ENCODE assay signal across 26 mouse cellular contexts in genomic region chr5:113933889-113934288, GRCm38 (mm10). TPM values are rescaled to one million over a fixed set of nuclear protein-coding genes. Genes with fewer than 3 reads are reported as not detected.
DNase-seq lines count a peak whose midpoint lies in the region; ATAC-seq and TF ChIP-seq lines count a peak whose summit lies in the region.
"Had no signal": no experiment of that assay in that cellular context is flagged by ENCODE, and none has a peak within 500 bp of the region (broad histone marks: within the 10 kb centered on the region; RNA-seq: fewer than 3 reads in every experiment).

No protein-coding gene starts in this region.

- 67% methylated on average over 6 of the region's 6 CpGs for WGBS in embryonic facial prominence, embryonic 13.5 days
- WGBS in embryonic facial prominence, embryonic 10.5 days: 79% methylated on average over 6 of the region's 6 CpGs
- WGBS in heart, embryonic 15.5 days: 26% methylated on average over 6 of the region's 6 CpGs
- 37% methylated on average over 6 of the region's 6 CpGs for WGBS in liver, embryonic 15.5 days (ENCODE audit: insufficient replicate concordance)
- WGBS in liver, postnatal 0 days (ENCODE audit: insufficient replicate concordance): 48% methylated on average over 6 of the region's 6 CpGs

- TF ChIP-seq CTCF in liver, postnatal 0 days (IDR thresholded peaks at IDR 0.05; ENCODE audit: low read depth): no peak

- H3K9ac ChIP-seq in embryonic facial prominence, embryonic 13.5 days: no peak overlapping the region
- no peak overlapping the region for H3K9ac ChIP-seq in heart, embryonic 15.5 days
- no peak overlapping the region for H3K9ac ChIP-seq in liver, embryonic 15.5 days
- H3K9ac ChIP-seq in liver, postnatal 0 days (replicated peaks): no peak overlapping the region
- H3K9ac ChIP-seq: neural tube, embryonic 13.5 days; stomach, embryonic 15.5 days had no signal

- no peaks in the 10 kb centered on the region for H3K9me3 ChIP-seq in embryonic facial prominence, embryonic 13.5 days
- H3K9me3 ChIP-seq in embryonic facial prominence, embryonic 10.5 days: no peaks in the 10 kb centered on the region
- H3K9me3 ChIP-seq in heart, embryonic 15.5 days (replicated peaks): no peaks in the 10 kb centered on the region
- H3K9me3 ChIP-seq in liver, embryonic 15.5 days (replicated peaks): no peaks in the 10 kb centered on the region
- no peaks in the 10 kb centered on the region for H3K9me3 ChIP-seq in liver, postnatal 0 days (ENCODE audit: low read length)
- H3K9me3 ChIP-seq: forebrain, embryonic 10.5 days; hindbrain, embryonic 10.5 days; limb, embryonic 10.5 days; midbrain, embryonic 10.5 days; neural tube, embryonic 13.5 days; stomach, embryonic 15.5 days had no signal

- H3K27me3 ChIP-seq in embryonic facial prominence, embryonic 13.5 days: no peaks in the 10 kb centered on the region
- no peaks in the 10 kb centered on the region for H3K27me3 ChIP-seq in embryonic facial prominence, embryonic 10.5 days (replicated peaks; ENCODE audit: low read depth, poor library complexity, severe bottlenecking)
- H3K27me3 ChIP-seq in heart, embryonic 15.5 days: no peaks in the 10 kb centered on the region
- no peaks in the 10 kb centered on the region for H3K27me3 ChIP-seq in liver, embryonic 15.5 days
- no peaks in the 10 kb centered on the region for H3K27me3 ChIP-seq in liver, postnatal 0 days (ENCODE audit: insufficient read depth, low read length)
- H3K27me3 ChIP-seq: neural tube, embryonic 13.5 days; stomach, embryonic 15.5 days had no signal

- no peak overlapping the region for H3K4me2 ChIP-seq in embryonic facial prominence, embryonic 13.5 days
- H3K4me2 ChIP-seq in heart, embryonic 15.5 days: no peak overlapping the region
- peak overlapping the region; percentile 13 for H3K4me2 ChIP-seq in liver, embryonic 15.5 days
- no peak overlapping the region for H3K4me2 ChIP-seq in liver, postnatal 0 days (ENCODE audit: low read depth, low read length)
- H3K4me2 ChIP-seq: neural tube, embryonic 13.5 days; stomach, embryonic 15.5 days had no signal

- H3K27ac ChIP-seq in embryonic facial prominence, embryonic 13.5 days: peak overlapping the region; percentile 13; the same call in 1 of the 2 replicates
- H3K27ac ChIP-seq in embryonic facial prominence, embryonic 10.5 days (replicated peaks): no peak overlapping the region
- peak overlapping the region; percentile 51 for H3K27ac ChIP-seq in heart, embryonic 15.5 days
- no peak overlapping the region for H3K27ac ChIP-seq in liver, embryonic 15.5 days (replicated peaks)
- no peak overlapping the region for H3K27ac ChIP-seq in liver, postnatal 0 days (ENCODE audit: low read depth)
- H3K27ac ChIP-seq: forebrain, embryonic 10.5 days; hindbrain, embryonic 10.5 days; limb, embryonic 10.5 days; macrophage; midbrain, embryonic 10.5 days; neural tube, embryonic 13.5 days; stomach, embryonic 15.5 days had no signal

- DNase-seq in embryonic facial prominence, embryonic 10.5 days (ENCODE audit: low spot score): no peak
- DNase-seq in heart, adult 18-20 months: no peak
- no peak for DNase-seq in liver, postnatal 0 days
- no peak for DNase-seq in right cerebral cortex, postnatal 10 days (ENCODE audit: low spot score in 2 of 2)
- DNase-seq: adrenal gland, postnatal 36 days; cerebellum, adult 9-11 months; gastrocnemius, postnatal 10 days; kidney, adult 18-20 months; kidney, postnatal 10 days; right cerebral cortex, postnatal 4 days; thymus, postnatal 36 days had no signal

- TF ChIP-seq EP300 in liver, postnatal 0 days (IDR thresholded peaks at IDR 0.05; ENCODE audit: low read depth): no peak

- H3K36me3 ChIP-seq in embryonic facial prominence, embryonic 13.5 days: peaks cover 20% of the 10 kb centered on the region
- peaks cover 9% of the 10 kb centered on the region for H3K36me3 ChIP-seq in embryonic facial prominence, embryonic 10.5 days (replicated peaks)
- no peaks in the 10 kb centered on the region; the same call in 1 of the 2 replicates for H3K36me3 ChIP-seq in heart, embryonic 15.5 days
- peaks cover 7% of the 10 kb centered on the region; the same call in 1 of the 2 replicates for H3K36me3 ChIP-seq in liver, embryonic 15.5 days (replicated peaks)
- H3K36me3 ChIP-seq in liver, postnatal 0 days (replicated peaks; ENCODE audit: insufficient read depth, low read length): no peaks in the 10 kb centered on the region
- H3K36me3 ChIP-seq: stomach, embryonic 15.5 days had no signal

- no peak overlapping the region for H3K4me3 ChIP-seq in embryonic facial prominence, embryonic 13.5 days
- H3K4me3 ChIP-seq in embryonic facial prominence, embryonic 10.5 days: no peak overlapping the region
- no peak overlapping the region for H3K4me3 ChIP-seq in heart, embryonic 15.5 days
- no peak overlapping the region for H3K4me3 ChIP-seq in liver, embryonic 15.5 days (replicated peaks)
- no peak overlapping the region for H3K4me3 ChIP-seq in liver, postnatal 0 days (ENCODE audit: low read depth, low read length)
- H3K4me3 ChIP-seq: forebrain, embryonic 10.5 days; hindbrain, embryonic 10.5 days; limb, embryonic 10.5 days; midbrain, embryonic 10.5 days; myocyte; neural tube, embryonic 13.5 days; stomach, embryonic 15.5 days had no signal

- ATAC-seq in embryonic facial prominence, embryonic 13.5 days (ENCODE audit: insufficient number of reproducible peaks, insufficient read depth, low FRiP score, low TSS enrichment, low read depth): no peak
- no peak for ATAC-seq in heart, embryonic 15.5 days (replicated peaks; ENCODE audit: insufficient number of reproducible peaks, insufficient read depth, low FRiP score, low read depth)
- ATAC-seq in liver, embryonic 15.5 days (ENCODE audit: insufficient read depth): no peak; the same call in 1 of the 2 replicates
- ATAC-seq in liver, postnatal 0 days: no peak
- 0 out of 2 replicates have a peak, but pooled peaks have one; percentile 13 for ATAC-seq in megakaryocyte-erythroid progenitor cell, adult 5-6 weeks (replicated peaks; ENCODE audit: low FRiP score, low TSS enrichment, poor library complexity, severe bottlenecking)
- ATAC-seq: forebrain, embryonic 16.5 days; hindbrain, embryonic 16.5 days; midbrain, embryonic 16.5 days had no signal

- H3K4me1 ChIP-seq in embryonic facial prominence, embryonic 13.5 days: peaks cover 20% of the 10 kb centered on the region
- peaks cover 31% of the 10 kb centered on the region for H3K4me1 ChIP-seq in embryonic facial prominence, embryonic 10.5 days
- peaks cover 35% of the 10 kb centered on the region for H3K4me1 ChIP-seq in heart, embryonic 15.5 days (replicated peaks)
- H3K4me1 ChIP-seq in liver, embryonic 15.5 days (replicated peaks): peaks cover 35% of the 10 kb centered on the region
- H3K4me1 ChIP-seq in liver, postnatal 0 days (ENCODE audit: insufficient read depth): no peaks in the 10 kb centered on the region

RNA-seq across cellular contexts. Expression of gene Coro1c, which starts 25.3 kb away (rescaled TPM):
- 88.6 and 88.9 TPM in 2 replicates for polyA plus RNA-seq in embryonic facial prominence, embryonic 13.5 days (2015; fragmentation: Nextera tagmentation; extraction: Ambion mirVana)
- polyA plus RNA-seq in embryonic facial prominence, embryonic 10.5 days (2016; fragmentation: Nextera tagmentation; extraction: Ambion mirVana): 178 and 198 TPM in 2 replicates
- 72.7 and 95.4 TPM in 2 replicates for polyA plus RNA-seq in heart, embryonic 15.5 days (2015; fragmentation: Nextera tagmentation; extraction: Ambion mirVana)
- total RNA-seq in heart, adult 18-20 months (2021): 10 to 100 TPM; 30.3 to 33.1 TPM
- 38.6 and 43.4 TPM in 2 replicates for polyA plus RNA-seq in liver, embryonic 15.5 days (2015; fragmentation: Nextera tagmentation; extraction: Ambion mirVana)
- polyA plus RNA-seq in liver, postnatal 0 days (2015; fragmentation: Nextera tagmentation; extraction: Ambion mirVana): 23.6 and 27.6 TPM in 2 replicates
- total RNA-seq in megakaryocyte-erythroid progenitor cell, adult 5-6 weeks (2014; fragmentation: Nextera tagmentation): 56.5 and 80.4 TPM in 2 replicates
- 75.7 and 78.0 TPM in 2 replicates for total RNA-seq in megakaryocyte-erythroid progenitor cell, adult 5-6 weeks (2017)

RNA-seq across cellular contexts. Expression of gene Ssh1, which starts 59.8 kb away (rescaled TPM):
- 14.2 and 18.8 TPM in 2 replicates for polyA plus RNA-seq in embryonic facial prominence, embryonic 13.5 days (2015; fragmentation: Nextera tagmentation; extraction: Ambion mirVana)
- polyA plus RNA-seq in embryonic facial prominence, embryonic 10.5 days (2016; fragmentation: Nextera tagmentation; extraction: Ambion mirVana): 15.6 and 17.9 TPM in 2 replicates
- 9.0 and 11.7 TPM in 2 replicates for polyA plus RNA-seq in heart, embryonic 15.5 days (2015; fragmentation: Nextera tagmentation; extraction: Ambion mirVana)
- total RNA-seq in heart, adult 18-20 months (2021): 10 to 100 TPM; 13.5 to 13.6 TPM
- 6.6 and 7.4 TPM in 2 replicates for polyA plus RNA-seq in liver, embryonic 15.5 days (2015; fragmentation: Nextera tagmentation; extraction: Ambion mirVana)
- 3.7 and 4.3 TPM in 2 replicates for polyA plus RNA-seq in liver, postnatal 0 days (2015; fragmentation: Nextera tagmentation; extraction: Ambion mirVana)
- 12.5 and 20.6 TPM in 2 replicates for total RNA-seq in megakaryocyte-erythroid progenitor cell, adult 5-6 weeks (2014; fragmentation: Nextera tagmentation)
- 3.7 and 5.1 TPM in 2 replicates for total RNA-seq in megakaryocyte-erythroid progenitor cell, adult 5-6 weeks (2017)

Comparison
In these comparisons a context has a peak if more than half of its experiments do, and no peak if none do; other contexts are left out.
1. H3K27ac ChIP-seq: peak in embryonic facial prominence, embryonic 13.5 days (single experiment) and heart, embryonic 15.5 days (single experiment); none in embryonic facial prominence, embryonic 10.5 days (single experiment), liver, embryonic 15.5 days (single experiment) and liver, postnatal 0 days (single experiment).